Comparison of ENCODE assay signal across 8 mouse cellular contexts in genomic region chr1:132317413-132317812, GRCm38 (mm10). TPM values are rescaled to one million over a fixed set of nuclear protein-coding genes. Genes with fewer than 3 reads are reported as not detected.
A peak's percentile ranks its signal among the peaks of the same experiment; 100 is the strongest.
DNase-seq lines count a peak whose midpoint lies in the region; ATAC-seq and TF ChIP-seq lines count a peak whose summit lies in the region.

No protein-coding gene starts in this region.

- ATAC-seq in intestine, postnatal 0 days = peak; percentile 15; the same call in 1 of the 2 replicates
- ATAC-seq in monocyte, adult 5-6 weeks (replicated peaks; ENCODE audit: insufficient number of reproducible peaks, low FRiP score, low TSS enrichment, poor library complexity, severe bottlenecking) = no peak

- H3K27me3 ChIP-seq in embryonic facial prominence, embryonic 10.5 days (replicated peaks; ENCODE audit: low read depth, poor library complexity, severe bottlenecking) = peaks cover 53% of the 10 kb centered on the region
- H3K27me3 ChIP-seq in intestine, postnatal 0 days (replicated peaks; ENCODE audit: control insufficient read depth, insufficient read depth, low read length) = no peaks in the 10 kb centered on the region

- peaks cover 66% of the 10 kb centered on the region for H3K4me1 ChIP-seq in embryonic facial prominence, embryonic 10.5 days
- peaks cover 33% of the 10 kb centered on the region for H3K4me1 ChIP-seq in intestine, postnatal 0 days (replicated peaks; ENCODE audit: control insufficient read depth, insufficient read depth, low read length)

- no peak overlapping the region; the same call in 1 of the 2 replicates for H3K9ac ChIP-seq in intestine, postnatal 0 days (ENCODE audit: low read depth, low read length)

- intact Hi-C loops in heart, postnatal 25 days (cut with DNase I) = no loop called here

- no peak for TF ChIP-seq CTCF in intestine, postnatal 0 days (IDR thresholded peaks at IDR 0.05; ENCODE audit: low read depth)

- DNase-seq in heart, adult 18-20 months = peak; percentile 56 to 59
- no peak for DNase-seq in heart, postnatal 25 days (ENCODE audit: low spot score)
- no peak for DNase-seq in embryonic facial prominence, embryonic 10.5 days (ENCODE audit: low spot score)
- DNase-seq in lung, postnatal 4 days = peak; percentile 74 to 85
- DNase-seq in testis, postnatal 10 days (ENCODE audit: low spot score) = no peak
- no peak for DNase-seq in layer of hippocampus, adult 9-11 months

- peak overlapping the region; percentile 72 for H3K4me3 ChIP-seq in embryonic facial prominence, embryonic 10.5 days
- peak overlapping the region; percentile 51 for H3K4me3 ChIP-seq in intestine, postnatal 0 days (ENCODE audit: low read depth, low read length)

- H3K27ac ChIP-seq in embryonic facial prominence, embryonic 10.5 days (replicated peaks) = peak overlapping the region; percentile 85
- peak overlapping the region; percentile 70 for H3K27ac ChIP-seq in intestine, postnatal 0 days (ENCODE audit: low read depth, low read length)

- H3K4me2 ChIP-seq in intestine, postnatal 0 days (replicated peaks; ENCODE audit: low read depth) = peak overlapping the region; percentile 83

- peaks cover 10% of the 10 kb centered on the region for H3K36me3 ChIP-seq in embryonic facial prominence, embryonic 10.5 days (replicated peaks)
- H3K36me3 ChIP-seq in intestine, postnatal 0 days (ENCODE audit: control insufficient read depth, insufficient read depth) = no peaks in the 10 kb centered on the region; the same call in 1 of the 2 replicates

- no peaks in the 10 kb centered on the region for H3K9me3 ChIP-seq in embryonic facial prominence, embryonic 10.5 days
- no peaks in the 10 kb centered on the region for H3K9me3 ChIP-seq in intestine, postnatal 0 days (ENCODE audit: control insufficient read depth)

- whole genome bisulfite sequencing in embryonic facial prominence, embryonic 10.5 days = 63% methylated on average over 4 of the region's 4 CpGs
- WGBS in intestine, postnatal 0 days = 39% methylated on average over 4 of the region's 4 CpGs

RNA-seq across cellular contexts. Expression of gene Nuak2, which starts 1.5 kb away (rescaled TPM):
- 1 to 10 TPM; 4.2 to 4.4 TPM for total RNA-seq in heart, adult 18-20 months (2021)
- total RNA-seq in heart, postnatal 25 days (2021) = 1 to 10 TPM; 4.1 to 4.3 TPM
- polyA plus RNA-seq in embryonic facial prominence, embryonic 10.5 days (2016; fragmentation: Nextera tagmentation; extraction: Ambion mirVana) = 12.6 and 19.6 TPM in 2 replicates
- polyA plus RNA-seq in intestine, postnatal 0 days (2015; fragmentation: Nextera tagmentation; extraction: Ambion mirVana) = 20.0 and 20.6 TPM in 2 replicates
- 59.8 to 114 TPM (median 79.4 TPM) in 3 replicates for total RNA-seq in monocyte, adult 5-6 weeks (2017)

RNA-seq across cellular contexts. Expression of gene Klhdc8a, which starts 19.0 kb away (rescaled TPM):
- total RNA-seq in heart, adult 18-20 months (2021) = 10 to 100 TPM; 16.7 to 25.6 TPM
- 10 to 100 TPM; 22.3 to 28.8 TPM for total RNA-seq in heart, postnatal 25 days (2021)
- polyA plus RNA-seq in embryonic facial prominence, embryonic 10.5 days (2016; fragmentation: Nextera tagmentation; extraction: Ambion mirVana) = 0.46 and 0.58 TPM in 2 replicates
- 0.46 and 0.51 TPM in 2 replicates for polyA plus RNA-seq in intestine, postnatal 0 days (2015; fragmentation: Nextera tagmentation; extraction: Ambion mirVana)
- total RNA-seq in monocyte, adult 5-6 weeks (2017) = not detected in 3 replicates

Comparison
In these comparisons a context has a peak if more than half of its experiments do, and no peak if none do; other contexts are left out.
1. DNase-seq: peak in heart, adult 18-20 months (2 of 2) and lung, postnatal 4 days (2 of 2); none in heart, postnatal 25 days (single experiment), embryonic facial prominence, embryonic 10.5 days (single experiment), testis, postnatal 10 days (single experiment) and layer of hippocampus, adult 9-11 months (single experiment).
2. RNA of gene Nuak2, which starts 1.5 kb away (total RNA-seq): 59.8 to 114 TPM in monocyte, adult 5-6 weeks; 4.2 to 4.4 TPM in heart, adult 18-20 months and 4.1 to 4.3 TPM in heart, postnatal 25 days; every median in the first group is over 10 times any median in the second.
3. RNA of gene Klhdc8a, which starts 19.0 kb away (total RNA-seq): 22.3 to 28.8 TPM in heart, postnatal 25 days and 16.7 to 25.6 TPM in heart, adult 18-20 months; not detected in monocyte, adult 5-6 weeks; every median in the first group is over 10 times any median in the second.